Mouse (Mus musculus) cerebellum, adult 8-10 months (tissue): ENCODE results near the gene 6030408B16Rik.

Source experiments
- DNase-seq: peaks from one replicate; pipeline ENCODE4 v3.0.0; 2022

Gene 6030408B16Rik

DNA sequence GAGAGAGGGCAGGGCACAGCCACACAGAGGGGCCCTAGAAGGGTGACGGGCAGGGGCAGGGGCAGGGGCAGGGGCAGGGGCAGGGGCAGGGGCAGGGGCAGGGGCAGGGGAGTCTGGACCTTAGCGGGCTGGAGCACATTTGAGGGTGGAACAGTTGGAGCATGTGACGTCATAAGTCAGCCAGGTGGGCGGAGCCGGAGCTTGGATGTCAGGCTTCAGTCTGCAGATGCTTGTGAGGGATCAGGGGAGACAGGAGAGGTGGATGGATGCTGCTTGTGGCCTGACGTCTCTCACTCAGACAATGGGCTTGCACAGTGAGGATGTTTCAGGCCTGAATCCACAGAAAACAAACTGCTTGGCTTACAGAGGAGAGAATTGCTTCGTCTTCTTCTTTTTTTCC lies 5.5 kb downstream of the 6030408B16Rik start:
- no peak for DNase-seq

- DNase-seq = no peak
These were observed 6.5 kb downstream of the 6030408B16Rik start for GRCm38 (mm10) chr15:101299480-101299960.

DNA sequence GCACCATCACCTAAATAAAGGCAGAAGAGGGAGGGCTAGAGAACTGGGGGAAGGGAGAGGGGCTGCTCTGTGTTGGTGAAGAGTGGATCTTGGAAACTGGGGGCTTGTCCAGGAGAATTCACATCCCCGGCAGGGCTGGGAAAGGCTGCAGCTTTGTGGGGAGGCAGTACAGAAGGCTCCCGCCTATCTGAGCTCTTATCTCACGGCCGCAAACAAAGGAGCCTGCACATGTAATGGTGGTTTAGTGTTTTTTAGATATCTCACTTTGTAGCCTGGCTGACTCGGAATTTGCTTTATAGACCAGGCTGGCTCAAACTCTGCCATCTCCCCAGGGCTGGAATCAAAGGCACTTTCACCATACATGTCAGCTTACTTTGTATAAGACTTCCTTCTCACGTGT lies 7.1 kb downstream of the 6030408B16Rik start:
- no peak for DNase-seq

GRCm38 (mm10) chr15:101302201-101302600 lies 9.2 kb downstream of the 6030408B16Rik start:
- DNase-seq = no peak

DNA sequence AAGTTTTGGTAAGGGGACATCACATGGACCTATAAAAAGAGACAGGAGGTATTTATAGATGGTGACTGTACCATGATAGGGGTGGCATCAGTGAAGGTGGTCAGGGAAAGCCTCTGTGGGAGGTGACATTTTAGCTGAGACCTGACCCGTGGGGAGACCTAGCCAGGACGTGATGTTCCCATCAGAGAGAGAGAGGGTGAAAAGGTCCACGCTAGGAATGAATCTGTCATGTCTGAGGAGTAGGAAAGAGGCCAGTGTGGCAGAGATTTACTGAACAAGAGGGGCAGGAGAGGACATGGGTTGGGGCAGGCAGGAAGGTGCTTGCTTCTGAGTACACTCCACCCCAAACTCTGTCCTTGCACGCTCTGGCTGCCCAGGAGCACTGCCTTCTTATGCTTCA lies 10.8 kb downstream of the 6030408B16Rik start:
- no peak for DNase-seq

DNA sequence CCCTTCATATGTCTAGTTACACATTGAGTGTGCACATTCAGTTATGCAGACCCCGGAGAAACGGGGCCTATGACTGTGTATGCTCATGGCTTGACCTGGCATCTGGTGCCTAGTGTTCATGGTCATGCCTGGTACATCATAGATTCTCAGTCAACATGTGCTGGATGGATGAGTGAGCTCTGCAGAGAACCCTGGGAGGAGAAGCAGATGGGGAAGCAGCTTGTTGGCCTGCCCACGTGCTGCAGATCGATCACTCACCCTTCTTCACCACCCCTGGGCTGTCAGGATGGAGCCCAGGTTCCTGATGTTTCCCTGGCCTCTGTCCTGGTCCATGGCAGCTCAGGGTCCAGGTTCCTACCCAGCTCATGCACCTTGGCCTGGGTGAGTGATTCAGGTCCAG lies 13.4 kb downstream of the 6030408B16Rik start:
- no peak for DNase-seq

GRCm38 (mm10) chr15:101308440-101309348 lies 15.7 kb downstream of the 6030408B16Rik start:
- DNase-seq = no peak

- DNase-seq = no peak
These were observed 16.5 kb downstream of the 6030408B16Rik start for GRCm38 (mm10) chr15:101309493-101309892.

- DNase-seq = no peak
These were observed 18.2 kb downstream of the 6030408B16Rik start for GRCm38 (mm10) chr15:101311087-101311770.

DNA sequence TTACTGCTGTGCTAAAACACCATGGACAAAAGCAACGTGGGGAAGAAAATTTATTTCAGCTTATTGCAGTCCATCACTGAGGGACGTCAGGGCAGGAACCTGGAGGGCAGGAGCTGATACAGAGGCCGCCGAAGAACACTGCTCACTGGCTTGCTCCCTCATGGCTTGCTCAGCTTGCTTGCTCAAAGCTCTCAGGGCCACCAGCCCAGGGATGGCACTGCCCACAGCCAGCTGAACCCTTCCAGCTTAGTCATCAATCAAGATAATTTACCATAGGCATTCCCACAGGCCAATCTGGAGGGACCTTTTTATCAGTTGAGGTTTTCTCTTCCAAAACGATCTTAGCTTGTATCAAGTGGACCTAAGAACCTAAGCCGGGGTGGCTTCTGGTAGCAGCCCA lies 19.0 kb downstream of the 6030408B16Rik start:
- DNase-seq = no peak

DNA sequence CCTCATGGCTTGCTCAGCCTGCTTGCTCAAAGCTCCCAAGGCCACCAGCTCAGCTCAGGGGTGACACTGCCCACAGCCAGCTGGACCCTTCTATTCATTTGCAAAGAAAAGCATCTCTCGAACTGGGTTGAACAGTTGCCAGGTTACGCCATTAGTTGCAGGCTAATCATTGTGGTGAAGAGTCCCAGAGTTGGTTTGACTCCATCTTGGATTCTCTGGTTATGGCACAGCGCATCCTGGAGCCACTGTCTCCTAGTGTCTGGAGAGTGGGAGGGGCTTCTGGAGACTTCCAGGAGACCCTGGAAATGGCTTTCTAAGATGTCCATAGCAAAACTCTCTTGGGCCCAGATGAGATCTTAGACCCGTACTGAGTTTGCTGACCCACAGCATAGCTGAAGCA lies 22.4 kb downstream of the 6030408B16Rik start:
- DNase-seq = no peak

GRCm38 (mm10) chr15:101315832-101316231 lies 22.8 kb downstream of the 6030408B16Rik start:
- peak; percentile 55 for DNase-seq

DNA sequence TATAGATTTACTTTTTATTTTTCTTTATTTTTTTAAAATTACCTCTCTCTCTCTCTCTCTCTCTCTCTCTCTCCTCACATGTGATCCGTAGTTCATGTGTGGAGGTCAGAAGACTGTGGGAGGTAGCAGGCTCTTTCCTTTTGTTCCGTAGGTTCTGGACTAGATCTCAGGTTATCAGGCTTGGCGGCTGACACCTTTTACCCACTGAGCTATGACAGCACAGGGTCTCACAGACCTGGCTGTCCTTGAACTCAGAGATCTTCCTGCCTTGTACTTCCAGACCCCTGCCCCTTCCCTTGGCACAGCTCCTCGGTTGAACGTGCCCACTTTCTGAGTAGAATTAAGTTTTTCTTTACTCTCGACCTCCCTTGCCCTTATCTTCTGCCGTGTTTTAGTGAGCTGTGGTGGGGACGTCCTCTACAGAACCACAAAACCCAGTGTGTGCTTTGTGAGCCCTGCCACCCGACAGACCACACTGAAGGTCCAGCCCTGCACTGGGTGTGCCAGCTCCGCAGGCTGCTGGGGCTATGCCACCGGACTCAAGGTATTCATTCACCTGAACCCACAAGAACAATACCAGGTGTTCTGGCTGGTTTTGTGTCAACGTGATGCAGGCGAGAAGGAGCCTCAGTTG lies 23.4 kb downstream of the 6030408B16Rik start:
- DNase-seq = no peak

DNA sequence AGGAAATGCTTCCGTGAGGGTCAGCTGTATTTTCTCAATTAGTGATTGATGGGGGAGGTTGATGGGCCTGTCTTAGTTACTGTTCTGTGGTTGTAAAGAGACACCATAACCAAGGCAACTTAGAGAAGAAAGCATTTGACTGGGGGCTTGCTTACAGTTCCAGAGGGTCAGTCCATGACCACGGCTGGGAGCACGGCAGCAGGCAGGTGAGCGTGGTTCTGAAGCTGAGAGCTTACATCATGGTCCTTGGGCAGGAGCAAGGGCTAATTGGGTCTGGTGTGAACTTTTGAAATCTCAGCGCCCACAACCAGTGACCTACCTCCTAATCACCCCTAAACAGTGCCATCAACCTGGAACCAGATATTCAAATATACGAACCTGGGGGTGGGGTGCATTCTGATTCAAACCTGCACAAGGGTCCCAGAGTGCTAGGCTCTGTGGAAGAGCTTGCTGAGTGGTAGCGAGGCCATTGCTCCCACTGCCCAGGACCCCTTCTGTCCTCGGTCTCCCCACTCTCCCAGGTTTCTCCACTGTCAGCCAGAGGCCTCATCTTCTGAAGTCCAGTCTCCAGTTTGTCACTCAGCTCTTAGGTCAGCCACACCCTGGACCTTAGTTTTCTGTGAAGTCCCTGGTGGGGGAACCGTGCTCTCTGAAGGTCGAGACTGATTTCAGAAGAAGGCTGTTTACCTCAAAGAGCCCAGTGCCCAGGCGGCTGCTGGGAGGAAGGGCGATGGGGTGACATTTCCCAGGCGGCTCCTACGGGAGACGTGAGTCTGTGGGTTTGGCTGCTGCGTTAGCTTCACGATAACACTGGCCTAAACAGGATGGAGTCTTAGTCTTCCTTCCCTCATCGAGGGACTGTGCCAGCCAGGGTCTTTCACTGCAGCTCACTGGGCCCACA lies 24.2 kb downstream of the 6030408B16Rik start:
- DNase-seq = no peak

GRCm38 (mm10) chr15:101317814-101318500 lies 24.9 kb downstream of the 6030408B16Rik start:
- DNase-seq = no peak

GRCm38 (mm10) chr15:101318889-101319765 lies 26.1 kb downstream of the 6030408B16Rik start:
- no peak for DNase-seq

DNA sequence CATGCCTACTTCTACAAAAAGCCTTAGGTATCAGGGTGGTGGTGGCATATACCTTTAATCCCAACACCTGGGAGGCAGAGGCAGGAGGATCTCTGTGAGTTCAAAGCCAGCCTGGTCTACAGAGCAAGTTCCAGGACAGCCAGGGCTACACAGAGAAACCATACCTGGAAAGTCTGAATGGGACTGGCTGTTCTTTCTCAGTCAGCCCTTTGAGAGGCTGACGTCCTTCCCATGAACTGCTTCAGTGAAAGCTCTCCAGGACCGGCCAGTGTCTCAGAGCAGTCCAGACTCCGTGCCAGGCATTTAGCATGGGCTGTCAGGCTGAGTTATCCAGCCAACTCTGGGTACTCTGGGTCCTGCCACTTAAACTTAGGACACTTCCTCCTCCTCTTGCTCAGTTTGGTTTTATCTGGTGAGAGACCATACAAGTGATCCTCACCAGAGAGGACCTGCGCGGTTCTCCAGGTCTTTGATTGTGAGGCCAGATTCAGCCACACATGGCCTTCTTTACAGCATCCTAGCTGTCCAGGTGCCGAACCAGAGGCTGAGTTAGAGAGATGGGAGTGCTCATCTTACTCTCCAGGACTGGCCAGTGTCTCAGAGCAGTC lies 27.1 kb downstream of the 6030408B16Rik start:
- DNase-seq = no peak

DNA sequence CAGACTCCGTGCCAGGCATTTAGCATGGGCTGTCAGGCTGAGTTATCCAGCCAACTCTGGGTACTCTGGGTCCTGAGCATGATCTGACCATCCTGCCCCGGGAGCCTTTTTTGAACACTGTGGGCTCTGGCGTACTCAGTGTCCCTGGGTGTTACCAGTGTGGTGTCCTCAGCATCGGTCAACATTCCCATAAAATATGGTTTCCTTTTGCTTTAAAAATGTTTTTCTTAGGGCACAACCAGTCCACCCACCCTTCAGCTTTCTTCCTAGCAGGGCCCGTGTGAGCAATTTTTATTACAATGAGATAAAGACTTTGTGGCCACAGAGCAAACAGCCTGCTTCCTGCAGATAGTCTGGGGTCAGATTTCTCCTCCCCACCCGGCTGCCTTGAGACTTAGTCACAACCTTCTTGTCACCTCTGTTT lies 27.6 kb downstream of the 6030408B16Rik start:
- no peak for DNase-seq

GRCm38 (mm10) chr15:101321126-101321525 lies 28.1 kb downstream of the 6030408B16Rik start:
- DNase-seq = no peak

- DNase-seq = no peak
These were observed 29.1 kb downstream of the 6030408B16Rik start for GRCm38 (mm10) chr15:101322106-101322505.
